Mouse (Mus musculus): ENCODE data around the gene Coq9.
"Not testable (repeated sequence)": the region's sequence is repeated elsewhere in the genome, so short reads cannot be mapped to it uniquely, and the experiment has no call there.

- not testable (repeated sequence) for TF ChIP-seq CTCF (IDR thresholded peaks at IDR 0.05; ENCODE audit: low read depth, low read length); POLR2A (IDR thresholded peaks at IDR 0.05; ENCODE audit: extremely low read depth, insufficient read depth, low read length)
These were observed 4.2 kb upstream of the Coq9 start for GRCm38 (mm10) chr8:94833901-94834405.
